Mouse (Mus musculus) limb, embryonic 11.5 days (tissue): Measurements from ENCODE around the gene Stk40. TPM values are rescaled to one million over a fixed set of nuclear protein-coding genes. Genes with fewer than 3 reads are reported as not detected.

Experiments
- ATAC-seq: fragments of 200-750 bp; cut with Nextera tagmentation; 2 replicates; pipeline ENCODE4 v1.8.0; 2017; ENCODE audit warnings: low read depth; ENCODE audit not compliant: insufficient number of reproducible peaks, low FRiP score, low TSS enrichment
- DNase-seq: peaks from one replicate; pipeline ENCODE4 v3.0.0-alpha.2; 2015; ENCODE audit warnings: low spot score
- H3K27ac ChIP-seq: fragments of 300-500 bp; sonication (generic); replicated peaks from 2 replicates; pipeline ENCODE4 v1.5.1; 2014; ENCODE audit warnings: low read depth, mild to moderate bottlenecking, low read length
- H3K27me3 ChIP-seq: fragments of 300-500 bp; sonication (generic); 2 replicates; pipeline ENCODE4 v1.6.1; 2014; ENCODE audit warnings: mild to moderate bottlenecking, low read length, mixed read lengths; ENCODE audit not compliant: control insufficient read depth, insufficient read depth
- H3K36me3 ChIP-seq: fragments of 300-500 bp; sonication (generic); 2 replicates; pipeline ENCODE4 v1.6.1; 2014; ENCODE audit warnings: mild to moderate bottlenecking, low read length, moderate library complexity, mixed read lengths; ENCODE audit not compliant: control insufficient read depth, insufficient read depth
- H3K4me1 ChIP-seq: fragments of 300-500 bp; sonication (generic); 2 replicates; pipeline ENCODE4 v1.6.1; 2014; ENCODE audit warnings: low read length, mixed read lengths; ENCODE audit not compliant: control insufficient read depth, insufficient read depth
- H3K4me2 ChIP-seq: fragments of 300-500 bp; sonication (generic); 2 replicates; pipeline ENCODE4 v1.6.1; 2014; ENCODE audit warnings: low read depth, mild to moderate bottlenecking, moderate library complexity; ENCODE audit not compliant: severe bottlenecking
- H3K4me3 ChIP-seq: fragments of 300-500 bp; sonication (generic); 2 replicates; pipeline ENCODE4 v1.5.1; 2014; ENCODE audit warnings: low read depth, low read length
- H3K9ac ChIP-seq: fragments of 300-500 bp; sonication (generic); 2 replicates; pipeline ENCODE4 v1.6.1; 2014; ENCODE audit warnings: mild to moderate bottlenecking, low read length
- H3K9me3 ChIP-seq: fragments of 300-500 bp; sonication (generic); 2 replicates; pipeline ENCODE4 v1.6.1; 2016; ENCODE audit warnings: low read length; ENCODE audit not compliant: control insufficient read depth
- WGBS: fragments of 180-500 bp; shearing (Covaris S2); extraction: QIAGEN DNeasy Blood & Tissue Kit; methylation state at CpG from one replicate; pipeline ENCODE4 v1.1.7; 2014; 5-methylcytosine and 5-hydroxymethylcytosine counted together
- polyA plus RNA-seq: library from polyadenylated mRNA; unstranded; fragments of >200 nt; fragmentation: Nextera tagmentation; extraction: Ambion mirVana; gene quantifications from 2 replicates; pipeline ENCODE4 v1.2.1, GENCODE M21; 2014

Stk40 gene
- polyA plus RNA-seq, 1 experiment from 2014 or later, result 27.8 TPM

GRCm38 (mm10) chr4:126068842-126069241 lies 34.9 kb upstream of the Stk40 start:
- no peak for ATAC-seq
- H3K36me3 ChIP-seq, result no peaks in the 10 kb centered on the region
- no peaks in the 10 kb centered on the region for H3K9me3 ChIP-seq
- H3K9ac ChIP-seq, result no peak overlapping the region
- WGBS, result 91% methylated on average over 6 of the region's 6 CpGs
- H3K27me3 ChIP-seq, result no peaks in the 10 kb centered on the region
- H3K4me3 ChIP-seq, result no peak overlapping the region
- H3K27ac ChIP-seq, result no peak overlapping the region
- no peak for DNase-seq
- no peak overlapping the region for H3K4me2 ChIP-seq
- H3K4me1 ChIP-seq, result no peaks in the 10 kb centered on the region

DNA sequence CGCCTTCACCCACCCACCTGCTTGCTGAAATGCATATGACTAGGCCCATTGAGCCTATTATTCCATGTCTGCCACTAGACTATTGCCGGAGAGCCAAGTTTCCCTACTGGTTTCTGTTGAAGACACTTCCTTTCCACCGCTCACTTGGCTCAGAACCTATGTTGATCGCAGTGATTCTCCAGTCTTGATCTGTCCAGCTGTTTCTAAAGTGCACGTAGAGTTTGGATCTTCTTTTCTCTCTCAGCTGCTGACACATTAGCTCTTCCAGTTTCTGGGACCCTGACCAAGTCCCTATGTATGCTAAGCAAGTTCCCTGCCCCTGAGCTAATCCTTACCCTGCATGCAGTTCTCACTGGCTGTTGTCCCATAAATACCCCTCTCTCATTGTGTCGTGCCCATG lies 25.9 kb upstream of the Stk40 start:
- Histone ChIP-seq H3K9ac (no peak overlapping the region), H3K27ac (no peak overlapping the region), H3K4me3 (no peak overlapping the region), H3K9me3 (no peaks in the 10 kb centered on the region), H3K4me1 (no peaks in the 10 kb centered on the region), H3K4me2 (no peak overlapping the region), H3K27me3 (no peaks in the 10 kb centered on the region), H3K36me3 (peaks cover 2% of the 10 kb centered on the region; the same call in 1 of the 2 replicates)
- WGBS, result 82% methylated on average over 6 of the region's 6 CpGs
- no peak for ATAC-seq
- DNase-seq, result no peak

- 83% methylated on average over 4 of the region's 4 CpGs for WGBS
- no peak for DNase-seq
These were observed 24.5 kb upstream of the Stk40 start for GRCm38 (mm10) chr4:126079266-126079665.

DNA sequence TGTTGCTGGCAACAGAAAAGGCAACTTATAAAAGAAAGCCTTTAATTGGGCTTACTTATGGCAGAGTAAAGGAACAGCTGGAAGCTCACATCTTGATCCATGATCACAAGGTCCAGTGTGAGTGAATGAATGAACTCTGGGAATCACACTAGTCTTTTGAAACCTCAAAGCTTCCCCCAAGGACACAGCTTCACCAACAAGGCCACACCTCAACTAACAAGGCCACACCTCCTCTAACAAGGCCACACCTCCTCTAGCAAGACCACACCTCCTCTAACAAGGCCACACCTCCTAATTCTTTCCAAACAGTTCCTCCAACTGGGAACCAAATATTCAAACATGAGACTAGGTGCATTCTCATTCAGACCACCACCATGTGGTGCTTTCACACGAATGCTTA lies 22.2 kb upstream of the Stk40 start:
- H3K4me1 ChIP-seq, result 0 out of 2 replicates have a peak, but pooled peaks cover 2% of the 10 kb centered on the region
- DNase-seq, result no peak
- no peak for ATAC-seq
- no peak overlapping the region for H3K4me3 ChIP-seq
- no peak overlapping the region for H3K4me2 ChIP-seq
- H3K36me3 ChIP-seq, result peaks cover 2% of the 10 kb centered on the region; the same call in 1 of the 2 replicates
- no peaks in the 10 kb centered on the region for H3K9me3 ChIP-seq
- WGBS, result 93% methylated on average over 1 of the region's 1 CpGs
- no peak overlapping the region for H3K9ac ChIP-seq
- no peaks in the 10 kb centered on the region for H3K27me3 ChIP-seq
- H3K27ac ChIP-seq, result no peak overlapping the region

More at GRCm38 (mm10) chr4:126079266-126079665, 24.5 kb upstream of the Stk40 start:
- peaks cover 2% of the 10 kb centered on the region; the same call in 1 of the 2 replicates for H3K36me3 ChIP-seq
- no peak overlapping the region for H3K4me3 ChIP-seq
- no peak for ATAC-seq
- H3K4me2 ChIP-seq, result no peak overlapping the region
- H3K27ac ChIP-seq, result no peak overlapping the region
- no peak overlapping the region for H3K9ac ChIP-seq
- H3K9me3 ChIP-seq, result no peaks in the 10 kb centered on the region
- H3K4me1 ChIP-seq, result no peaks in the 10 kb centered on the region
- no peaks in the 10 kb centered on the region for H3K27me3 ChIP-seq

- ATAC-seq (no peak), DNase-seq (no peak)
- no peak overlapping the region for H3K9ac ChIP-seq
- peaks cover 2% of the 10 kb centered on the region; the same call in 1 of the 2 replicates for H3K36me3 ChIP-seq
- H3K4me1 ChIP-seq, result 0 out of 2 replicates have a peak, but pooled peaks cover 2% of the 10 kb centered on the region
- no peak overlapping the region for H3K27ac ChIP-seq
- 91% methylated on average over 9 of the region's 9 CpGs for WGBS
- H3K4me3 ChIP-seq, result no peak overlapping the region
- no peak overlapping the region for H3K4me2 ChIP-seq
- H3K27me3 ChIP-seq, result no peaks in the 10 kb centered on the region
- no peaks in the 10 kb centered on the region for H3K9me3 ChIP-seq
These were observed 20.7 kb upstream of the Stk40 start for GRCm38 (mm10) chr4:126083021-126083420.

DNA sequence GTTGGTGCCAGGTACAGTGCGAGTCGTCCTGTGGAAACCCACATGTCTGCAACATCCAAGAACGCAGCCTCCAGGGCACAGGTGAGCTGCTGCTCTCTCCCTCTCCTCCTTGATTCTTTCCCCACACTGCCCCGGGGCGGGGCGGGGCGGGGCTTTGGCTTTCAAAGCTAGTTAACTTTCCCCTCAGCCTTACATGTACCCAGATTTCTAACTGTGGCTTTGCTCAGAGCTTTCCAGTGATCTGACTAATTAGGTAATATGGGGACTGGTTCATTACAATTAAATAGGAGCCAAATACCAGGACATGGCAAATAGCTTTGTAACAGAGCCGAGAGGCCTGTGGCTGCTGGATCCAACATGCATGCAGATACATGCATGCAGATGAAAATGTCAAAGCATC lies 19.4 kb upstream of the Stk40 start:
- WGBS, result 56% methylated on average over 8 of the region's 8 CpGs
- H3K9me3 ChIP-seq, result no peaks in the 10 kb centered on the region

GRCm38 (mm10) chr4:126085996-126086576 lies 17.7 kb upstream of the Stk40 start:
- H3K4me1 ChIP-seq, result 0 out of 2 replicates have a peak, but pooled peaks cover 2% of the 10 kb centered on the region
- H3K4me2 ChIP-seq, result no peak overlapping the region
- H3K9me3 ChIP-seq, result no peaks in the 10 kb centered on the region
- peaks cover 2% of the 10 kb centered on the region; the same call in 1 of the 2 replicates for H3K36me3 ChIP-seq
- H3K4me3 ChIP-seq, result no peak overlapping the region
- no peak for ATAC-seq
- 33% methylated on average over 7 of the region's 7 CpGs for WGBS
- no peak overlapping the region for H3K27ac ChIP-seq
- H3K9ac ChIP-seq, result no peak overlapping the region
- DNase-seq, result peak; percentile 90
- H3K27me3 ChIP-seq, result no peaks in the 10 kb centered on the region

More for the DNA sequence above, 19.4 kb upstream of the Stk40 start:
- Histone ChIP-seq H3K4me3 (no peak overlapping the region), H3K36me3 (peaks cover 2% of the 10 kb centered on the region; the same call in 1 of the 2 replicates), H3K4me2 (no peak overlapping the region), H3K27ac (no peak overlapping the region), H3K27me3 (no peaks in the 10 kb centered on the region), H3K9ac (no peak overlapping the region), H3K4me1 (0 out of 2 replicates have a peak, but pooled peaks cover 2% of the 10 kb centered on the region)
- ATAC-seq (no peak), DNase-seq (no peak)

- Histone ChIP-seq H3K27ac (no peak overlapping the region), H3K9me3 (no peaks in the 10 kb centered on the region), H3K36me3 (no peaks in the 10 kb centered on the region), H3K4me3 (no peak overlapping the region), H3K27me3 (no peaks in the 10 kb centered on the region), H3K4me2 (no peak overlapping the region), H3K4me1 (0 out of 2 replicates have a peak, but pooled peaks cover 2% of the 10 kb centered on the region), H3K9ac (no peak overlapping the region)
- 69% methylated on average over 7 of the region's 7 CpGs for WGBS
- ATAC-seq (no peak), DNase-seq (no peak)
These were observed 13.5 kb upstream of the Stk40 start for GRCm38 (mm10) chr4:126090101-126090847.
